Mouse (Mus musculus): ENCODE data around the gene Hfm1. TPM values are rescaled to one million over a fixed set of nuclear protein-coding genes. Genes with fewer than 3 reads are reported as not detected.

Hfm1 gene
- 7.9 and 9.0 TPM in 2 replicates for polyA plus RNA-seq (2015; fragmentation: Nextera tagmentation; extraction: Ambion mirVana)

DNA sequence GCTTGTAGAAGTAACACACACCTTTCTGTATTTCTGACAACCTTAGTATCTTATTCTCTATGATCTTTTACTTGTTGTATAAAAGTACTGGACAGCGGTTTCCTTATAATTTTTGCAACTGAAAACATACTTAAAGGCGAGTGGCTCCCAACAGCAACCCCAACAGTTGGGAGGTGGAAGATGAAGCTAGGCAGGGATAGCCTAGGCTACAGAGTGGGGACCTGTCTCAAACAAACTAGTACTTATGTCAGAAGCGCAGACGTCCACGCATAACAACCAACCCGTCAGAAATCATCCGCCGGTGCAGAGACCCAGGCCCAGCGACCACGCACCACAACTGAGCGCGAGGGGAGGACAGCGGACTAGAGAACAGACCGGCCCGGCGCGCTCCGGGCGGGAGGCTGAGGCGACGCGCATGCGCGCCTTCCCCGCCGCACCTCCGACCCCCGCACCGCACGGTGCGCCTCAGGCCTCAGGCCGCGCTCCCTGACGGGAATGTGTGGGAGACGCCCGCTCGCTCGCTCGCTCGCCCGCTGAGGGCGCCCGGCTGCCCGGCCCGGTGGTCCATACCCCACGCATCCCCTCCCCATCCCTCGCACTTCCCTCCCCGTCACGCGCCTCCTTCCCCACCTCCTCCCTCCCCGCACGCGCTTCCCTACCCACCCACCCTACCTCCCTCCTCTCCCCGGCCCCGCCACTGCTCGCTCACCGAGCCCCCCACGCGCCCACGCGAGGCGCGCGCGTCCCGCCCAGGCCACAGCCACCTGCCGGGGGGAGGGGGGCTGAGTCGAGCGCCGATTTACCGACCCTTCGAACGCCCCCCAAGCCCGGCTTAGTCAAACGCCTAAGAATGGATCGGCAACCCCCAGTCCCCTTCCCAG is at the start of gene Hfm1:
Gene Hfm1, minus strand, starts transcription at position 834 of the 881 bp plus-strand sequence.
- Histone ChIP-seq H3K4me2 (ENCODE audit: low read length) (peak within 1 kb of the TSS; percentile 67), H3K9ac (ENCODE audit: low read depth, low read length) (peak within 1 kb of the TSS; percentile 81), H3K27me3 (ENCODE audit: control insufficient read depth, insufficient read depth, low read depth, low read length) (no peaks in the 10 kb centered on the region), H3K27ac (ENCODE audit: low read length) (peak within 1 kb of the TSS; percentile 92), H3K9me3 (replicated peaks; ENCODE audit: control insufficient read depth, low read length, poor library complexity, severe bottlenecking) (no peaks in the 10 kb centered on the region), H3K4me3 (ENCODE audit: low read depth, low read length) (peak within 1 kb of the TSS; percentile 60), H3K36me3 (ENCODE audit: control insufficient read depth, insufficient read depth, low read length) (no peaks in the 10 kb centered on the region), H3K4me1 (ENCODE audit: control insufficient read depth, insufficient read depth, low read length) (no peaks in the 10 kb centered on the region)
- ATAC-seq = peak; percentile 99
- WGBS = under 1% methylated on average over 60 of the region's 76 CpGs

DNA sequence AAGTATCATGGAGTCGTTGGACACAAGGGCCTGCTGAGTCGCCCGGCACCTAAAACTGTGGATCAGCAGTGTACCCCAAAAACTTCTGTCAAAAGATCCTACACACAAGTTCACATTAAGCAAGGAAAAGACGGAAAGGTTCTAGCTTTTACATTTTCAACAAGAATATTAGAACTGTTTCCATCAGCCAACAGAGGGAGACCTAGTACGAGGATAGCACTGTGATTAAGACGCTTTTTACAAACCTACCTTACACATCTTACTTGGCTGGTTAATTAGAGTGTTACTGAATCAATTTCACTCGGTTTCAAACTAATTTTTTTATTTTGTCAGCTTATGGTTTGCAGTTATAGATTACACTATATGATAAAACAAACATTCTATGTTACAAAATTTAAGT is 47.8 kb upstream of the Hfm1 start:
- H3K36me3 ChIP-seq (ENCODE audit: control insufficient read depth, insufficient read depth, low read length) = peaks cover 33% of the 10 kb centered on the region
- no peak overlapping the region for H3K27ac ChIP-seq (ENCODE audit: low read length)
- no peaks in the 10 kb centered on the region for H3K4me1 ChIP-seq (ENCODE audit: control insufficient read depth, insufficient read depth, low read length)
- H3K9me3 ChIP-seq (replicated peaks; ENCODE audit: control insufficient read depth, low read length, poor library complexity, severe bottlenecking) = no peaks in the 10 kb centered on the region
- H3K27me3 ChIP-seq (ENCODE audit: control insufficient read depth, insufficient read depth, low read depth, low read length) = no peaks in the 10 kb centered on the region
- no peak overlapping the region for H3K9ac ChIP-seq (ENCODE audit: low read depth, low read length)
- no peak overlapping the region for H3K4me3 ChIP-seq (ENCODE audit: low read depth, low read length)
- 90% methylated on average over 7 of the region's 7 CpGs for WGBS
- ATAC-seq = no peak
- no peak overlapping the region for H3K4me2 ChIP-seq (ENCODE audit: low read length)

DNA sequence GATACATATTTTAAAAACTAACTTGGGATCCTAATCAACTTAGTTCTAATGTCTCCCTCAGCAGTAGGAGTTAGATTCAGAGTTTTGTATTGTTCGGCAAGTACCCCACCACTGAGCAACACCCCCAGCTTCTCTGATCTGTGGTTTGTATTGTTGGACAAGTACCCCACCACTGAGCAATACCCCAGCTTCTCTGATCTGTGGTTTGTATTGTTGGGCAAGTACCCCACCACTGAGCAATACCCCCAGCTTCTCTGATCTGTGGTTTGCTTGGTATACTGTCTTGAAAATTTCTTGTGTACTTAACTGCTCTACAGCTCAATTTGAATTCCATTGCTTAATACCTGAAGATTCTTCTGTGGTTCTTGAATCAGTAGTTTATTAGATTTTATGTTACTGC is 41.5 kb upstream of the Hfm1 start:
- Histone ChIP-seq H3K27ac (ENCODE audit: low read length) (no peak overlapping the region), H3K9me3 (replicated peaks; ENCODE audit: control insufficient read depth, low read length, poor library complexity, severe bottlenecking) (no peaks in the 10 kb centered on the region), H3K4me1 (ENCODE audit: control insufficient read depth, insufficient read depth, low read length) (peaks cover 12% of the 10 kb centered on the region), H3K27me3 (ENCODE audit: control insufficient read depth, insufficient read depth, low read depth, low read length) (no peaks in the 10 kb centered on the region), H3K36me3 (ENCODE audit: control insufficient read depth, insufficient read depth, low read length) (peaks cover 7% of the 10 kb centered on the region; the same call in 1 of the 2 replicates), H3K4me2 (ENCODE audit: low read length) (no peak overlapping the region), H3K4me3 (ENCODE audit: low read depth, low read length) (no peak overlapping the region), H3K9ac (ENCODE audit: low read depth, low read length) (no peak overlapping the region)
- ATAC-seq = no peak
- 93% methylated on average over 1 of the region's 1 CpGs for WGBS

DNA sequence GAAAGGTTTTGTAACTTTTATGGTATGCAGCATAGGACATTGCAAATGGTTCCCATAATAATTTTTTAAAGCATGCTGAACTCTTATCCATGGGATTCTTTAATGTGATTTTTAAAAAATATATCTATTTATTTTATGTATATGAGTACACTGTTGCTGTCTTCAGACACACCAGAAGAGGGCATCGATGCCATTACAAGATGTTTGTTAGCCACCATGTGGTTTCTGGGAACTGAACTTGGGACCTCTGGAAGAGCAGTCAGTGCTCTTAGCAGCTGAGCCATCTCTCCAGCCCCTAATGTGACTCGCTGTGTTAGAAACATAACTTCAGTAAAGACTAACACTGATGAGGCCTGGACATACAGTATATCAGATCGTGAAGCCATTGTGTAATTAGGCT is 40.3 kb upstream of the Hfm1 start:
- Histone ChIP-seq H3K36me3 (ENCODE audit: control insufficient read depth, insufficient read depth, low read length) (peaks cover 3% of the 10 kb centered on the region; the same call in 1 of the 2 replicates), H3K27ac (ENCODE audit: low read length) (no peak overlapping the region), H3K4me2 (ENCODE audit: low read length) (no peak overlapping the region), H3K9me3 (replicated peaks; ENCODE audit: control insufficient read depth, low read length, poor library complexity, severe bottlenecking) (no peaks in the 10 kb centered on the region), H3K4me1 (ENCODE audit: control insufficient read depth, insufficient read depth, low read length) (peaks cover 12% of the 10 kb centered on the region), H3K9ac (ENCODE audit: low read depth, low read length) (no peak overlapping the region), H3K27me3 (ENCODE audit: control insufficient read depth, insufficient read depth, low read depth, low read length) (no peaks in the 10 kb centered on the region), H3K4me3 (ENCODE audit: low read depth, low read length) (no peak overlapping the region)
- ATAC-seq = no peak
- WGBS = 96% methylated on average over 3 of the region's 3 CpGs

DNA sequence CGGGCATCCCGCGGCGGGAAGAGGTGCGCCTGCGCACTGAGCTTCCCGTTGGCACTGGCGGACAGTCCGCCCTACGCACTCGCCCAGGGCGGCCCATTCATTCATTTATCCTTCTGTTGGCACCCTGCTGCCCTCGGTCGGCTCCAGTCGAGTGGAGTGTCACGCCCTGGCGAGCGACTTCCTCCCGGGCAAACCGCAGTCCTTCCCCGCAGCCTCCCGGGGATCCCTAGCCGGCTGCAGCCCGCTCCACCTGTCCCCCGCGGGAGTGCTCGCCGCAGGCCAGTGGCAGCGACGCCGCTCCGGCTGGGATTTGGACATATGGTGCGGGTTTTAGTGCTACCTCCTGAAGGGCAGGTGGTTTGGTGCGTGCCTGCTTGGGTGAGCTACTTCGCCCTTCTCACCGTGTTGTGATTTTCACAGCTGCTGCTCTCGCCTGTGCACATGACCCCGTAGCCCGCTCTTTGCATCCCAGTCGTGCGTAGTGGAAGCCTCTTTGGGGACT is 38.4 kb upstream of the Hfm1 start:
- Histone ChIP-seq H3K4me1 (ENCODE audit: control insufficient read depth, insufficient read depth, low read length) (peaks cover 12% of the 10 kb centered on the region), H3K36me3 (ENCODE audit: control insufficient read depth, insufficient read depth, low read length) (no peaks in the 10 kb centered on the region), H3K9me3 (replicated peaks; ENCODE audit: control insufficient read depth, low read length, poor library complexity, severe bottlenecking) (no peaks in the 10 kb centered on the region; the same call in 1 of the 2 replicates), H3K4me3 (ENCODE audit: low read depth, low read length) (peak overlapping the region; percentile 96), H3K27ac (ENCODE audit: low read length) (peak overlapping the region; percentile 81), H3K4me2 (ENCODE audit: low read length) (peak overlapping the region; percentile 67), H3K27me3 (ENCODE audit: control insufficient read depth, insufficient read depth, low read depth, low read length) (no peaks in the 10 kb centered on the region), H3K9ac (ENCODE audit: low read depth, low read length) (peak overlapping the region; percentile 86)
- WGBS = under 1% methylated on average over 41 of the region's 41 CpGs
- ATAC-seq = peak; percentile 94

DNA sequence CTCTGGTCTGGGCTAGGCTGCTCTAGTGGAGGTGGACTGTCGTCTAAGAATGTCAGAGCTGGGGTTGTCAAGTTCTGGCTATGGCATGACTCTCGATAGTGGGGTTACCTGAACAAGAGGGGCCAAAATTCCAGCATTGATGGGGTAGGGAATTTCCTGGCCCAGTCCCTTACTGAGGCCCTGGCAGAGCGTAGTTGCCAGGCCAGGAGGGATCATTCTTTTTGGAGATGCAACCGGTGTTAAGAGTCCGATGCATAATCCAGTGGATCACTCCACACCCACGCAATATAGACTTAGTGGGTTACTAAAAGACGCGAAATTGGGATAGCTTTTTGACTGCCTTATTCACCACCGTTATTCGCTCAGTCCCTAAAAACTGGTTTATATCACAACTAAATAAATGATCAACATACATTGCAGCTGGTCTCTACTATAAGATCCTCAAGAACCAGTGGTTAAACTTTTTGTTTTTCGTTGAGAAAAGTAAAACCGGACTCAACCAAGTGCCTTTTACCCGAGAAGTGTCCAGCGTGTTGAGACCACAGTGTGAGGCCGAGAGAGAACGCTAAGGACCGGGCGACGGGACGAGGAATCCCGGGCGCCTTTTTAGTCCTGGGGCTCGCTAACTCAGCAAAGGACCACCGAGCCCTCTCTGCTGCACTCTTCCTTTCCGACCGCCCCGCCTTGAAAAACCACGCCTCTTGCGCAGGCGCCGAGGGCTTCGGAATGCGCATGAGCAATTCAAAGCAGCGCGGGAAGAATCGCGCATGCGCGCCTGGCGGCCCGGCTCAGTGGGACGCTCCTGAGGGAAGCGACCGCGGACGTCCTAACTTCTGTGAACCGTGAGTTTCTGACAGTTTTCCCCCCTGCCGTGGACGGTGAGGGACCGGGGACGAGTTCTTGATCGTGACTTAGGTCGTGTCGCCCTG is 37.7 kb upstream of the Hfm1 start, which contains the start of gene Cdc7:
Gene Cdc7, plus strand, starts transcription at position 739 of the 929 bp plus-strand sequence.
- 5% methylated on average over 54 of the region's 54 CpGs for WGBS
- Histone ChIP-seq H3K4me3 (ENCODE audit: low read depth, low read length) (peak within 1 kb of the TSS; percentile 96), H3K36me3 (ENCODE audit: control insufficient read depth, insufficient read depth, low read length) (no peaks in the 10 kb centered on the region), H3K27ac (ENCODE audit: low read length) (peak within 1 kb of the TSS; percentile 81), H3K9me3 (replicated peaks; ENCODE audit: control insufficient read depth, low read length, poor library complexity, severe bottlenecking) (no peaks in the 10 kb centered on the region; the same call in 1 of the 2 replicates), H3K27me3 (ENCODE audit: control insufficient read depth, insufficient read depth, low read depth, low read length) (no peaks in the 10 kb centered on the region), H3K9ac (ENCODE audit: low read depth, low read length) (peak within 1 kb of the TSS; percentile 86), H3K4me1 (ENCODE audit: control insufficient read depth, insufficient read depth, low read length) (peaks cover 12% of the 10 kb centered on the region), H3K4me2 (ENCODE audit: low read length) (peak within 1 kb of the TSS; percentile 67)
- ATAC-seq = peak; percentile 94

DNA sequence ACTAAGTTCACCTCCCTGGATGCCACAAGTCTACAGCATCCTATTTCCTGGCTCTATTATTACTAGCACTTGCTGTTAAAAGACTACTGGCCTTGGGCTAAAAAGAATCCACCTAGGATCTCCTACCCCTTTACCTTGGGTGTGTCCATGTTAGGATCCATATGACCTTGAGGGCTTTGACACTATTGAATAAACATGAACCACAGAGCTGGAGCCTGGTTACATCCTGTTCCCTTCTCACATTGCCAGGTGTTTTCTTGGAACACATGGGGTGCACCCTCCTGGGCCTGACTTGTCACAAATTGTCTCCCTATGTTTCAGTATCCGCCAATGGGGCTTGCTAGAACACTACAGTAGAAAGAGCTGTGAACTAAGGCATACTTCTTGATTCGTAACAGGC is 34.3 kb upstream of the Hfm1 start:
- H3K4me3 ChIP-seq (ENCODE audit: low read depth, low read length) = no peak overlapping the region
- H3K4me1 ChIP-seq (ENCODE audit: control insufficient read depth, insufficient read depth, low read length) = peaks cover 9% of the 10 kb centered on the region
- no peak overlapping the region for H3K4me2 ChIP-seq (ENCODE audit: low read length)
- H3K9ac ChIP-seq (ENCODE audit: low read depth, low read length) = no peak overlapping the region
- no peaks in the 10 kb centered on the region for H3K27me3 ChIP-seq (ENCODE audit: control insufficient read depth, insufficient read depth, low read depth, low read length)
- no peaks in the 10 kb centered on the region; the same call in 1 of the 2 replicates for H3K9me3 ChIP-seq (replicated peaks; ENCODE audit: control insufficient read depth, low read length, poor library complexity, severe bottlenecking)
- H3K36me3 ChIP-seq (ENCODE audit: control insufficient read depth, insufficient read depth, low read length) = no peaks in the 10 kb centered on the region
- 92% methylated on average over 2 of the region's 2 CpGs for WGBS
- no peak for ATAC-seq
- H3K27ac ChIP-seq (ENCODE audit: low read length) = no peak overlapping the region

DNA sequence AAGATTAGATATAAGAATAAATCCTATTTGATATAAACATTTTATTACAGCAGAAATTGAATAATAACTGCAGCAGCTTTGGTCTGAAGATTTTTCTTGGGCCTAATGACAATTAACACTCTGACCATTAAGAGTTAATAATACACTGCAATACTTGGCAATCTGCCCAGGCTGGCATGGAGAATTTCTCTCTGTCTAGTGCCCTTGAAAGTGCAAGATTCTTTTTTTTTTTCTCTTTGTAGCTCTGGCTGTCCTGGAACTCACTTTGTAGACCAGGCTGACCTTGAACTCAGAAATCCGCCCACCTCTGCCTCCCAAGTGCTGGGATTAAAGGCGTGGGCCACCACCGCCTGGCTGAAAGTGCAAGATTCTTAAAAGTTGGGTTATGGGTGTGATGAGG is 32.9 kb upstream of the Hfm1 start:
- Histone ChIP-seq H3K27me3 (ENCODE audit: control insufficient read depth, insufficient read depth, low read depth, low read length) (no peaks in the 10 kb centered on the region), H3K4me1 (ENCODE audit: control insufficient read depth, insufficient read depth, low read length) (peaks cover 4% of the 10 kb centered on the region; the same call in 1 of the 2 replicates), H3K27ac (ENCODE audit: low read length) (no peak overlapping the region), H3K9ac (ENCODE audit: low read depth, low read length) (no peak overlapping the region), H3K36me3 (ENCODE audit: control insufficient read depth, insufficient read depth, low read length) (no peaks in the 10 kb centered on the region), H3K9me3 (replicated peaks; ENCODE audit: control insufficient read depth, low read length, poor library complexity, severe bottlenecking) (peaks cover 2% of the 10 kb centered on the region; the same call in 1 of the 2 replicates), H3K4me2 (ENCODE audit: low read length) (no peak overlapping the region), H3K4me3 (ENCODE audit: low read depth, low read length) (no peak overlapping the region)
- WGBS = 79% methylated on average over 3 of the region's 3 CpGs
- ATAC-seq = no peak

All from midbrain, embryonic 16.5 days (tissue).